Comparison of ENCODE assay signal across 8 mouse cellular contexts in the genomic region with DNA sequence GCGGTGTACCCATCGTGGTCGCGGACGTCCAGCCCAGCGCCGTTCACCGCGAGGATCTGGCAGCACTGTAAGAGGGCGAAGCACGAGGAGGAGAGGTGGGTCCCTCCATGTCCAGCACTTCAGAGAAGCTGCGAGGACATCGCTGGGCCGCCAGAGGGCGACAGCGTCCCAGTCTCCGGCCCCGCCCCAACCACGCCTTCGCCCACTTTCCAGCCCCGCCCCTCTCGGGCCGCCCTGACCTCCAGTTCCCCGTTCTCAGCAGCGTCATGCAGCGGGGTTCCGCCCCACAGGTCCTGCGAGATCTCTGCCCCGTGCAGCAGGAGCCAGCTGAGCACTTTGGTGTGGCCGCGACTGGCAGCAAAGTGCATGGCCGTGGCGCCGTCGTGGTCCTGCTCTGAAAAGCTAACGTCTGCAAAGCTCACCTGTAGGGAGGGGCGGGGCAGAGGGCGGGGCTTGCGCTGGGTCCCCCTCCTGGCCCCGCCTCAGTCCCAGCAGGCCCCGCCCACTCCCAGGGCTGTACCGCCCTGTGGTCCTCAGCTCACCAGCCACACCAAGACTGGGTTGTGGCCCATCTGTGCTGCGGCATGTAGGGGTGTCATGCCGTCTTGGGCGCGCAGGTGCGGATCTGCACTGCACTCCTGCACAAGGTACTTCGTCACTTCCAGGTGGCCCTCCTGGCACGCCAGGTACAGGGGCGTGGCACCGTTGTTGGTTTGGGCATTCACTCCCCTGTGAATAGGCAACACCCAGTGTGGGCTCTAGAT. TPM values are rescaled to one million over a fixed set of nuclear protein-coding genes. Genes with fewer than 3 reads are reported as not detected.
A peak's percentile ranks its signal among the peaks of the same experiment; 100 is the strongest.
DNase-seq lines count a peak whose midpoint lies in the region; ATAC-seq and TF ChIP-seq lines count a peak whose summit lies in the region.

No protein-coding gene starts in this region.

- H3K27ac ChIP-seq in ES-Bruce4 (ENCODE audit: insufficient read depth, low read length) = no peak overlapping the region
- no peak overlapping the region for H3K27ac ChIP-seq in forebrain, embryonic 13.5 days
- no peak overlapping the region for H3K27ac ChIP-seq in layer of hippocampus, adult 2 months
- H3K27ac ChIP-seq in lung, embryonic 14.5 days (ENCODE audit: low read depth) = no peak overlapping the region
- no peak overlapping the region for H3K27ac ChIP-seq in thymus, adult 2 months (ENCODE audit: control insufficient read depth, insufficient read depth, low read length)

- H3K9ac ChIP-seq in ES-Bruce4 (ENCODE audit: low read depth, poor library complexity, severe bottlenecking) = no peak overlapping the region
- no peak overlapping the region for H3K9ac ChIP-seq in forebrain, embryonic 13.5 days
- peak overlapping the region; percentile 21; the same call in 1 of the 2 replicates for H3K9ac ChIP-seq in lung, embryonic 14.5 days

- intact Hi-C loops in heart, postnatal 25 days (cut with DNase I) = no loop called here

- H3K36me3 ChIP-seq in ES-Bruce4 (ENCODE audit: control insufficient read depth, insufficient read depth, low read length, poor library complexity, severe bottlenecking) = no peaks in the 10 kb centered on the region
- H3K36me3 ChIP-seq in forebrain, embryonic 13.5 days (ENCODE audit: poor library complexity, severe bottlenecking) = no peaks in the 10 kb centered on the region
- H3K36me3 ChIP-seq in lung, embryonic 14.5 days (ENCODE audit: insufficient read depth) = no peaks in the 10 kb centered on the region
- H3K36me3 ChIP-seq in thymus, adult 2 months (ENCODE audit: control insufficient read depth, insufficient read depth, low read length) = no peaks in the 10 kb centered on the region

- 3% methylated on average over 51 of the region's 51 CpGs for WGBS in forebrain, embryonic 13.5 days
- 2% methylated on average over 51 of the region's 51 CpGs for WGBS in lung, embryonic 14.5 days
- WGBS in thymus, adult 2 months = 3% methylated on average over 51 of the region's 51 CpGs

- H3K4me1 ChIP-seq in ES-Bruce4 (ENCODE audit: control insufficient read depth, insufficient read depth, low read length) = peaks cover 8% of the 10 kb centered on the region
- peaks cover 11% of the 10 kb centered on the region for H3K4me1 ChIP-seq in forebrain, embryonic 13.5 days
- no peaks in the 10 kb centered on the region for H3K4me1 ChIP-seq in lung, embryonic 14.5 days (ENCODE audit: insufficient read depth)
- H3K4me1 ChIP-seq in thymus, adult 2 months (replicated peaks; ENCODE audit: control insufficient read depth, insufficient read depth, low read length) = peaks cover 10% of the 10 kb centered on the region

- H3K4me3 ChIP-seq in ES-Bruce4 (ENCODE audit: low read depth, low read length) = peak overlapping the region; percentile 80
- H3K4me3 ChIP-seq in forebrain, embryonic 13.5 days = peak overlapping the region; percentile 37
- peak overlapping the region; percentile 57 for H3K4me3 ChIP-seq in layer of hippocampus, adult 2 months
- H3K4me3 ChIP-seq in lung, embryonic 14.5 days (ENCODE audit: low read depth, low read length) = peak overlapping the region; percentile 40
- H3K4me3 ChIP-seq in thymus, adult 2 months (ENCODE audit: control insufficient read depth, insufficient read depth, low read length) = peak overlapping the region; percentile 42

- peak overlapping the region; percentile 65 for H3K4me2 ChIP-seq in forebrain, embryonic 13.5 days
- peak overlapping the region; percentile 65 for H3K4me2 ChIP-seq in lung, embryonic 14.5 days

- no peaks in the 10 kb centered on the region for H3K27me3 ChIP-seq in ES-Bruce4 (ENCODE audit: control insufficient read depth, insufficient read depth, low read length, poor library complexity, severe bottlenecking)
- peaks cover 66% of the 10 kb centered on the region for H3K27me3 ChIP-seq in forebrain, embryonic 13.5 days
- H3K27me3 ChIP-seq in lung, embryonic 14.5 days (ENCODE audit: insufficient read depth, low read length) = peaks cover 13% of the 10 kb centered on the region
- no peaks in the 10 kb centered on the region; the same call in 1 of the 2 replicates for H3K27me3 ChIP-seq in thymus, adult 2 months (ENCODE audit: control insufficient read depth, insufficient read depth, low read length)

- H3K9me3 ChIP-seq in ES-Bruce4 (replicated peaks; ENCODE audit: control insufficient read depth, insufficient read depth, low read length, poor library complexity, severe bottlenecking) = no peaks in the 10 kb centered on the region
- no peaks in the 10 kb centered on the region for H3K9me3 ChIP-seq in forebrain, embryonic 13.5 days (replicated peaks)
- no peaks in the 10 kb centered on the region for H3K9me3 ChIP-seq in lung, embryonic 14.5 days (ENCODE audit: low read depth, low read length)

- DNase-seq in heart, postnatal 25 days (ENCODE audit: low spot score) = peak; percentile 78
- peak; percentile 72 to 82 for DNase-seq in layer of hippocampus, adult 2 months (ENCODE audit: low spot score in 2 of 2)
- DNase-seq in lung, embryonic 14.5 days = peak; percentile 90
- peak; percentile 74 for DNase-seq in thymus, adult 2 months

- no peak for TF ChIP-seq POLR2A in ES-Bruce4 (IDR thresholded peaks at IDR 0.05; ENCODE audit: insufficient read depth, low read length)
- no peak for TF ChIP-seq POLR2A in thymus, adult 2 months (IDR thresholded peaks at IDR 0.05; ENCODE audit: control insufficient read depth, extremely low read depth, insufficient read depth, low read length, poor library complexity)

- peak; percentile 59; the same call in 1 of the 2 replicates for ATAC-seq in cerebellum, adult (ENCODE audit: insufficient number of reproducible peaks, low FRiP score, low TSS enrichment)
- peak; percentile 73 for ATAC-seq in forebrain, embryonic 13.5 days
- peak; percentile 86 for ATAC-seq in lung, embryonic 14.5 days (ENCODE audit: insufficient read depth)
- ATAC-seq in neutrophil, adult 5-6 weeks (ENCODE audit: extremely low read depth, insufficient number of reproducible peaks, low FRiP score, poor library complexity, severe bottlenecking) = peak; percentile 83

- peak; percentile 94 for TF ChIP-seq CTCF in ES-Bruce4 (IDR thresholded peaks at IDR 0.05; ENCODE audit: low read depth, low read length)
- TF ChIP-seq CTCF in layer of hippocampus, adult 2 months (conservative IDR thresholded peaks at IDR 0.05) = peak; percentile 95
- peak; percentile 94 for TF ChIP-seq CTCF in lung, embryonic 14.5 days (IDR thresholded peaks at IDR 0.05; ENCODE audit: low read depth)
- TF ChIP-seq CTCF in thymus, adult 2 months (IDR thresholded peaks at IDR 0.05; ENCODE audit: borderline replicate concordance, control insufficient read depth, extremely low read depth, insufficient read depth, low read length, poor library complexity) = peak; percentile 82; the same call in 1 of the 2 replicates

- no peak for TF ChIP-seq EP300 in ES-Bruce4 (IDR thresholded peaks at IDR 0.05; ENCODE audit: insufficient read depth, low read depth, low read length)

RNA-seq across cellular contexts. Expression of a gene that starts 13.5 kb away (rescaled TPM):
- 18.8 and 19.3 TPM in 2 replicates for polyA plus RNA-seq in ES-Bruce4 (2011; ENCODE audit: insufficient read depth, insufficient read length, low read depth, missing spikeins)
- 0.10 and 0.13 TPM in 2 replicates for polyA plus RNA-seq in forebrain, embryonic 13.5 days (2015; fragmentation: Nextera tagmentation; extraction: Ambion mirVana)
- total RNA-seq in heart, postnatal 25 days (2021) = 1 to 10 TPM; 1.7 to 2.2 TPM
- total RNA-seq in layer of hippocampus, adult 2 months (2021) = 1 to 10 TPM; 1.2 to 1.9 TPM
- 11.5 and 11.6 TPM in 2 replicates for polyA plus RNA-seq in lung, embryonic 14.5 days (2014; fragmentation: Nextera tagmentation; extraction: Ambion mirVana)
- 0.12 and 0.23 TPM in 2 replicates for total RNA-seq in neutrophil, adult 5-6 weeks (2017)
- polyA plus RNA-seq in thymus, adult 2 months (2012; rRNA removed) = 5.7 and 6.5 TPM in 2 replicates

RNA-seq across cellular contexts. Expression of a gene that starts 20.0 kb away (rescaled TPM):
- polyA plus RNA-seq in ES-Bruce4 (2011; ENCODE audit: insufficient read depth, insufficient read length, low read depth, missing spikeins) = 0.39 TPM in 1 of 2 replicates, not detected in the other
- polyA plus RNA-seq in forebrain, embryonic 13.5 days (2015; fragmentation: Nextera tagmentation; extraction: Ambion mirVana) = not detected in 2 replicates
- total RNA-seq in heart, postnatal 25 days (2021) = not detected
- not detected for total RNA-seq in layer of hippocampus, adult 2 months (2021)
- 0.18 TPM in 1 of 2 replicates, not detected in the other for polyA plus RNA-seq in lung, embryonic 14.5 days (2014; fragmentation: Nextera tagmentation; extraction: Ambion mirVana)
- not detected in 2 replicates for total RNA-seq in neutrophil, adult 5-6 weeks (2017)
- polyA plus RNA-seq in thymus, adult 2 months (2012; rRNA removed) = 0.07 and 0.20 TPM in 2 replicates

RNA-seq across cellular contexts. Expression of a gene that starts 22.9 kb away (rescaled TPM):
- 1.5 and 2.0 TPM in 2 replicates for polyA plus RNA-seq in ES-Bruce4 (2011; ENCODE audit: insufficient read depth, insufficient read length, low read depth, missing spikeins)
- polyA plus RNA-seq in forebrain, embryonic 13.5 days (2015; fragmentation: Nextera tagmentation; extraction: Ambion mirVana) = 0.38 and 0.88 TPM in 2 replicates
- total RNA-seq in heart, postnatal 25 days (2021) = 1 to 10 TPM; 2.9 to 3.0 TPM
- total RNA-seq in layer of hippocampus, adult 2 months (2021) = 10 to 100 TPM; 22.7 to 48.4 TPM
- 0.75 and 0.77 TPM in 2 replicates for polyA plus RNA-seq in lung, embryonic 14.5 days (2014; fragmentation: Nextera tagmentation; extraction: Ambion mirVana)
- total RNA-seq in neutrophil, adult 5-6 weeks (2017) = 1.8 and 2.3 TPM in 2 replicates
- polyA plus RNA-seq in thymus, adult 2 months (2012; rRNA removed) = 19.9 and 20.6 TPM in 2 replicates

RNA-seq across cellular contexts. Expression of a gene that starts 39.3 kb away (rescaled TPM):
- polyA plus RNA-seq in ES-Bruce4 (2011; ENCODE audit: insufficient read depth, insufficient read length, low read depth, missing spikeins) = 49.5 and 52.6 TPM in 2 replicates
- 126 and 135 TPM in 2 replicates for polyA plus RNA-seq in forebrain, embryonic 13.5 days (2015; fragmentation: Nextera tagmentation; extraction: Ambion mirVana)
- total RNA-seq in heart, postnatal 25 days (2021) = 10 to 100 TPM; 53.4 to 58.8 TPM
- total RNA-seq in layer of hippocampus, adult 2 months (2021) = 100 to 1,000 TPM; 306 to 335 TPM
- 50.3 and 55.8 TPM in 2 replicates for polyA plus RNA-seq in lung, embryonic 14.5 days (2014; fragmentation: Nextera tagmentation; extraction: Ambion mirVana)
- total RNA-seq in neutrophil, adult 5-6 weeks (2017) = 12.2 and 18.4 TPM in 2 replicates
- polyA plus RNA-seq in thymus, adult 2 months (2012; rRNA removed) = 56.6 and 80.8 TPM in 2 replicates
